Mouse (Mus musculus) bone marrow macrophage, adult 2 months (primary cell): ENCODE results near the gene Orm3.

Experiments used
- CTCF ChIP-seq: IDR thresholded peaks from 2 replicates; pipeline ENCODE4 v1.5.1; 2012; ENCODE audit warnings: low read depth, mild to moderate bottlenecking, low read length, moderate library complexity
- POLR2A ChIP-seq: IDR thresholded peaks from 2 replicates; pipeline ENCODE4 v1.6.1; 2012; ENCODE audit warnings: mild to moderate bottlenecking, low read depth, low read length, borderline replicate concordance

- TF ChIP-seq CTCF (no peak), POLR2A (no peak)
Observed at GRCm38 (mm10) chr4:63356981-63357570, 1.1 kb downstream of the Orm3 start.
